Mouse (Mus musculus): ENCODE results near the gene Casz1. TPM values are rescaled to one million over a fixed set of nuclear protein-coding genes. Genes with fewer than 3 reads are reported as not detected.

Gene Casz1
- total RNA-seq, 2 experiments from 2014 or later = 3.1 to 6.3 TPM

DNA sequence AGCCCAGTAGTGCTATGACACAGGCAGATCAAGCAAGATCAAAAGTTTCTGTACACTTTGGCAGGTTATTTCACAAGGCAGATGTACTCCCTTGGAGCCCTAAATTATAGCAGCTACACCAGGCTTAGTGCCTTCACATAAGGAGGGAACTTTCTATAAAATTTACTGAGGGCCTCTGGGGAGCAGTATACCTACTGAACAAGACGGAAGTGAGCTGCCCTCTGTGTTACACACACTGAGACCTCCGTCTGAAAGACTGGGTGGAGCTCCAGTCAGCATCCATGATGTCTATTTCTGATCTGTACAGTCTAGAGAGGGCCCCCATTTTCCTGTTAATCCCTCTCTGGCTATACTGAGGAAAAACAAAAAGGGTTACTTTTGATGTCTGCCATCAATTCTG is 185.8 kb downstream of the Casz1 start:
- ATAC-seq (replicated peaks; ENCODE audit: poor library complexity, severe bottlenecking) = no peak

DNA sequence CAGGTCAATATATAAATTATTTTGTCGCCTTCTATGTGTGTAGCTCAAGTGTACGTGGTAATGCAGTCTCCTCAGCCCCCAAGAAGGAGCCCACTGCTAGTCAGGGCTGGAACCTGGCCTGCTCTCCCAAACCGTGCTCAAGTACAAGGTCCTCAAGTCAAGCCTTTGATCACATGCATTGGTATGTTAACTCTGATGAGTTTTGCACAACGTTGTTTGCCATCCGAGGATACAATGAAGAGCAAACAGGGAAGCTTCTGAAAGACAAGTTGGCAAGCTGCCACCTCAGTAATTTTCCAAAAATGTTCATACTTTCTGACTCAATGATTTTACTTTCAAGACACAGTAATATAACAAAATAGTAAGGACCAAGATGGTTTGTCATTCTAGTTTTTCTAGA is 189.7 kb downstream of the Casz1 start:
- ATAC-seq (replicated peaks; ENCODE audit: poor library complexity, severe bottlenecking) = no peak

DNA sequence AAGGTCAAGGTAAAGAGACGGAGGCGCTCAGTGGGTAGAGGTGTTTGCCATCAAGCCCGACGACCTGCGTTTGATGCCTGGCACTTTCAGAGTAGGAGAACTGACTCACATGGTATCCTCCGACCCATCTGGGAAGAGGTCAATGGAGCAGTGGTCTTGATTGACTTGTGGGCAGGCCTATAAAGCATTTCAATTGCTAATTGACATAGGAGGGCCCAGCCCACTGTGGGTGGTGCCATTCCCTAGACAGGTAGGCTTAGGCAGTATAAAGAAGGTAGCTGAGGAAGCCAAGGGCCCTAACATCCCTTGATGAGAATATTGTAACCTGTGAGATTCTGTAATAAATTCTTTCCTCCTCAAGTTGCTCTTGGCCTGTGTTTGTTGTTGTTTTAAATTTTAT is 196.5 kb downstream of the Casz1 start:
- no peak for ATAC-seq (replicated peaks; ENCODE audit: poor library complexity, severe bottlenecking)

DNA sequence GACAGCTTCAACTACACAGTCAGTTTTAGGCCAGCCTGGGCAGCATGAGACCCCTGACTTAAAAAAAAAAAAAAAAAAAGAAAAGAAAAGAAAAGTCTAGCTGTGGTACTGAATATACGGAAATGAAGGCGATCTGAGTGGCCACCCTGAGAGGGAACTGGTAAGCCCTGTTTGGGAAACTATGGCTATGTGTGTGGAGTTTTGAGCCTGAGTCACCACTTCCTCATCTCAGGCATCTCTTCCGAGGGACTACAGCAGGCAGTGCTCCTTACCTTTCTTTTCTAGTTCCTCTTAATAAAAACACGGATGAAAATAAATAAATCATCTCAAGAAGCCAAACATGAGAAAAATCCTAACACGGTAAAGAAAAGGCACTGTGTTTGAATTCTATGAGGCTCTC is 197.3 kb downstream of the Casz1 start:
- ATAC-seq (replicated peaks; ENCODE audit: poor library complexity, severe bottlenecking) = peak; percentile 93

DNA sequence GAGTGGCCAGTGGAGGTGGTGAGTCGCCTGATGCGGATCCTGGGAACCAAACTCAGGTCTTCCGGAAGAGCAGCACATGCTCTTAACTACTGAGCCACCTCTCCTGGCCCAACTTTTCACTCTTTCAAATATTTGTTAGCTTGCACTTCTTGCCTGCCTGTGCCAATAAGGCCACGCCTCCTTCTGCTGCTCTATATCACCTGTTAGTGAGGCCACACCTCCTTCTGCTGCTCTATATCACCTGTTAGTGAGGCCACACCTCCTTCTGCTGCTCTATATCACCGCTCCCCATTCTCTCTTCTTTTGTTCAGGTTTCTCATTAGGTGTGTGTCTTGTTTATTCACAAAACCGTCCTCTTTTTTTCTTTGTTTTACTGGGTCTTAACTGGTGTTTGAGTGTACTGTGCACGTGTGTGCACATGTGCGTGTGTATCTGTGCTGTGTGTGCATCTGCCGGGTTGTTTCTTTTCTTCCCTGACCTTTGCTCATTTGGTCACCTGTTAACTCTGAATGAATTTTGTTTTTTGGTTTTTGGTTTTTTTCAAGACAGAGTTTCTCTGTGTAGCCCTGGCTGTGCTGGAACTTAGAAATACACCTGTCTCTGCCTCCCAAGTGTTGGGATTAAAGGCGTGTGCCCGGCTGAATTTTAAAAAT is 198.3 kb downstream of the Casz1 start:
- ATAC-seq (replicated peaks; ENCODE audit: poor library complexity, severe bottlenecking) = no peak

Other genes with a start within 250 kb of the Casz1 start
- gene Exosc10, start 246.0 kb upstream of the Casz1 start, total RNA-seq (2014; fragmentation: Nextera tagmentation) = 63.9 and 80.2 TPM in 2 replicates
- 57.7 and 62.5 TPM in 2 replicates for gene Exosc10, start 246.0 kb upstream of the Casz1 start, total RNA-seq (2017)
- gene Srm, start 212.9 kb upstream of the Casz1 start, total RNA-seq (2014; fragmentation: Nextera tagmentation) = 230 and 275 TPM in 2 replicates
- 53.4 and 63.4 TPM in 2 replicates for gene Srm, start 212.9 kb upstream of the Casz1 start, total RNA-seq (2017)
- 0.47 TPM in 1 of 2 replicates, not detected in the other for gene Masp2, start 201.9 kb upstream of the Casz1 start, total RNA-seq (2014; fragmentation: Nextera tagmentation)
- 0.46 and 0.65 TPM in 2 replicates for gene Masp2, start 201.9 kb upstream of the Casz1 start, total RNA-seq (2017)
- gene Tardbp, start 177.4 kb upstream of the Casz1 start, total RNA-seq (2014; fragmentation: Nextera tagmentation) = 411 and 464 TPM in 2 replicates
- 541 and 579 TPM in 2 replicates for gene Tardbp, start 177.4 kb upstream of the Casz1 start, total RNA-seq (2017)
- gene Gm572, start 161.1 kb upstream of the Casz1 start, total RNA-seq (2014; fragmentation: Nextera tagmentation) = not detected in 2 replicates
- not detected in 2 replicates for gene Gm572, start 161.1 kb upstream of the Casz1 start, total RNA-seq (2017)